Mouse (Mus musculus): ENCODE data around the gene Eapp. TPM values are rescaled to one million over a fixed set of nuclear protein-coding genes. Genes with fewer than 3 reads are reported as not detected.

Eapp gene
- polyA plus RNA-seq, 2 experiments, result 19.5 to 64.3 TPM

GRCm38 (mm10) chr12:54656039-54656395 is 39.7 kb downstream of the Eapp start:
- H3K4me2 ChIP-seq (replicated peaks; ENCODE audit: low read depth, low read length, severe bottlenecking), result peak overlapping the region; percentile 80
- peak overlapping the region; percentile 85 for H3K9ac ChIP-seq (ENCODE audit: low read depth, low read length, severe bottlenecking)
- H3K4me1 ChIP-seq (ENCODE audit: control insufficient read depth, insufficient read depth, low read length), result peaks cover 21% of the 10 kb centered on the region
- no peaks in the 10 kb centered on the region for H3K27me3 ChIP-seq (ENCODE audit: control insufficient read depth, insufficient read depth, low read length)
- under 1% methylated on average over 22 of the region's 22 CpGs for WGBS
- H3K27ac ChIP-seq (replicated peaks; ENCODE audit: low read depth, low read length), result peak overlapping the region; percentile 85
- H3K36me3 ChIP-seq (ENCODE audit: control insufficient read depth, insufficient read depth, low read length), result no peaks in the 10 kb centered on the region
- H3K4me3 ChIP-seq (replicated peaks; ENCODE audit: low read length), result peak overlapping the region; percentile 76
- H3K9me3 ChIP-seq (ENCODE audit: control insufficient read depth, low read length), result no peaks in the 10 kb centered on the region
- ATAC-seq (ENCODE audit: low FRiP score, low read depth) (no peak), DNase-seq (ENCODE audit: low spot score) (no peak)
- TF ChIP-seq POLR2A (IDR thresholded peaks at IDR 0.05; ENCODE audit: borderline replicate concordance, extremely low read depth, insufficient read depth, insufficient read length), result no peak

GRCm38 (mm10) chr12:54655292-54656038 is 40.2 kb downstream of the Eapp start:
- TF ChIP-seq POLR2A (IDR thresholded peaks at IDR 0.05; ENCODE audit: borderline replicate concordance, extremely low read depth, insufficient read depth, insufficient read length), result no peak
- H3K4me1 ChIP-seq (ENCODE audit: control insufficient read depth, insufficient read depth, low read length), result peaks cover 21% of the 10 kb centered on the region
- peak overlapping the region; percentile 85 for H3K27ac ChIP-seq (replicated peaks; ENCODE audit: low read depth, low read length)
- no peaks in the 10 kb centered on the region for H3K9me3 ChIP-seq (ENCODE audit: control insufficient read depth, low read length)
- peak; percentile 8 for DNase-seq (ENCODE audit: low spot score)
- H3K4me3 ChIP-seq (replicated peaks; ENCODE audit: low read length), result peak overlapping the region; percentile 76
- H3K4me2 ChIP-seq (replicated peaks; ENCODE audit: low read depth, low read length, severe bottlenecking), result peak overlapping the region; percentile 80
- H3K27me3 ChIP-seq (ENCODE audit: control insufficient read depth, insufficient read depth, low read length), result no peaks in the 10 kb centered on the region
- H3K36me3 ChIP-seq (ENCODE audit: control insufficient read depth, insufficient read depth, low read length), result no peaks in the 10 kb centered on the region
- 19% methylated on average over 16 of the region's 16 CpGs for WGBS
- peak overlapping the region; percentile 85 for H3K9ac ChIP-seq (ENCODE audit: low read depth, low read length, severe bottlenecking)
- ATAC-seq (ENCODE audit: low FRiP score, low read depth), result no peak

GRCm38 (mm10) chr12:54654741-54655140 is 41.0 kb downstream of the Eapp start:
- H3K36me3 ChIP-seq (ENCODE audit: control insufficient read depth, insufficient read depth, low read length), result no peaks in the 10 kb centered on the region
- no peak for ATAC-seq (ENCODE audit: low FRiP score, low read depth)
- no peaks in the 10 kb centered on the region for H3K9me3 ChIP-seq (ENCODE audit: control insufficient read depth, low read length)
- H3K4me1 ChIP-seq (ENCODE audit: control insufficient read depth, insufficient read depth, low read length), result peaks cover 21% of the 10 kb centered on the region
- no peak for TF ChIP-seq POLR2A (IDR thresholded peaks at IDR 0.05; ENCODE audit: borderline replicate concordance, extremely low read depth, insufficient read depth, insufficient read length)
- H3K27ac ChIP-seq (replicated peaks; ENCODE audit: low read depth, low read length), result no peak overlapping the region; the same call in 1 of the 2 replicates
- peak overlapping the region; percentile 9; the same call in 1 of the 2 replicates for H3K9ac ChIP-seq (ENCODE audit: low read depth, low read length, severe bottlenecking)
- 79% methylated on average over 1 of the region's 1 CpGs for WGBS
- H3K27me3 ChIP-seq (ENCODE audit: control insufficient read depth, insufficient read depth, low read length), result no peaks in the 10 kb centered on the region
- no peak for DNase-seq (ENCODE audit: low spot score)
- H3K4me3 ChIP-seq (replicated peaks; ENCODE audit: low read length), result peak overlapping the region; percentile 76
- H3K4me2 ChIP-seq (replicated peaks; ENCODE audit: low read depth, low read length, severe bottlenecking), result peak overlapping the region; percentile 80

- Histone ChIP-seq H3K4me2 (replicated peaks; ENCODE audit: low read depth, low read length, severe bottlenecking) (peak overlapping the region; percentile 80; the same call in 1 of the 2 replicates), H3K36me3 (ENCODE audit: control insufficient read depth, insufficient read depth, low read length) (no peaks in the 10 kb centered on the region), H3K27ac (replicated peaks; ENCODE audit: low read depth, low read length) (no peak overlapping the region), H3K4me1 (ENCODE audit: control insufficient read depth, insufficient read depth, low read length) (peaks cover 21% of the 10 kb centered on the region), H3K9ac (ENCODE audit: low read depth, low read length, severe bottlenecking) (no peak overlapping the region), H3K27me3 (ENCODE audit: control insufficient read depth, insufficient read depth, low read length) (no peaks in the 10 kb centered on the region), H3K4me3 (replicated peaks; ENCODE audit: low read length) (peak overlapping the region; percentile 76; the same call in 1 of the 2 replicates), H3K9me3 (ENCODE audit: control insufficient read depth, low read length) (no peaks in the 10 kb centered on the region)
- WGBS, result 48% methylated on average over 4 of the region's 4 CpGs
- DNase-seq (ENCODE audit: low spot score) (no peak), ATAC-seq (ENCODE audit: low FRiP score, low read depth) (no peak)
- TF ChIP-seq POLR2A (IDR thresholded peaks at IDR 0.05; ENCODE audit: borderline replicate concordance, extremely low read depth, insufficient read depth, insufficient read length), result no peak
Measured at GRCm38 (mm10) chr12:54654141-54654540, 41.6 kb downstream of the Eapp start.

- DNase-seq (ENCODE audit: low spot score) (no peak), ATAC-seq (ENCODE audit: low FRiP score, low read depth) (no peak)
- H3K4me3 ChIP-seq (replicated peaks; ENCODE audit: low read length), result no peak overlapping the region
- no peaks in the 10 kb centered on the region for H3K9me3 ChIP-seq (ENCODE audit: control insufficient read depth, low read length)
- H3K27ac ChIP-seq (replicated peaks; ENCODE audit: low read depth, low read length), result no peak overlapping the region
- H3K27me3 ChIP-seq (ENCODE audit: control insufficient read depth, insufficient read depth, low read length), result no peaks in the 10 kb centered on the region
- peaks cover 5% of the 10 kb centered on the region for H3K36me3 ChIP-seq (ENCODE audit: control insufficient read depth, insufficient read depth, low read length)
- H3K9ac ChIP-seq (ENCODE audit: low read depth, low read length, severe bottlenecking), result no peak overlapping the region
- H3K4me2 ChIP-seq (replicated peaks; ENCODE audit: low read depth, low read length, severe bottlenecking), result no peak overlapping the region
- TF ChIP-seq POLR2A (IDR thresholded peaks at IDR 0.05; ENCODE audit: borderline replicate concordance, extremely low read depth, insufficient read depth, insufficient read length), result no peak
- H3K4me1 ChIP-seq (ENCODE audit: control insufficient read depth, insufficient read depth, low read length), result peaks cover 21% of the 10 kb centered on the region
- 93% methylated on average over 12 of the region's 12 CpGs for WGBS
Measured at GRCm38 (mm10) chr12:54652346-54652745, 43.4 kb downstream of the Eapp start.
